Mouse (Mus musculus): Measurements from ENCODE around the gene Shisal2a. TPM values are rescaled to one million over a fixed set of nuclear protein-coding genes. Genes with fewer than 3 reads are reported as not detected.

Gene Shisal2a
- polyA plus RNA-seq, 1 experiment from 2014 or later: 7.4 TPM

DNA sequence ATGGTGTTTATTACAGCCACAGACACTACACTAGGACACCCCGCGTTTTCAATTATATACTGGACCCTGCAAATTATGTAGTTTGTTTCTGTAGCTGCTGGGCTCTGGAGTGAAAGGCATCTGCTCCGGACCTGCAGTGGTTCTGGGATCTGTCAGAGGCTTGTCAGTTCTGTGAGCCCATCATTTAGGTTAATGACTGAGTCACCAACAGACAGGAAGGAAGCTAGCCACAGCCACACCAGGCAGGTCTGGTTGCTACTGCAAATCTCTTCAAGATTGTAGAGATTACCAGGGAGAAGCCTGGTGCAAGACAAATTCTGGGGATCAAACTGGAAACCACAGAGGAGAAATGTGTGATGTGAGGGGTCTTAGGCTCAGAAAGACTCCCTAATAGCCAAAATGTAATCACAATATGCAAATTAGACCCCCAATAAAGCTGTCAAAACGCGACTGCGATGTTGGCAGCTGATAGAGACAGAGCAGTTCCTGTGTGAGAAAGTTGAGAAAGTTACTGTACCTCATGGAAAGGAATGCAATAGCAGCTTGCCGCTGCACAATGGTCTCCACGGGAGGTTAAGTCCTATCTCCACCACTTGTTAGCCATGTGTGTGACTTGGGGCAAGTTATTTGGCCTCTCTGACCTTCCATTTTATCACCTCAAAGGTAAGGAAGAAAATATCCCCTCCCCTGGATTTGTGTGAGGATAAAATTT, 33.2 kb downstream of the Shisal2a start:
- ATAC-seq (ENCODE audit: low FRiP score, low read depth): no peak
- Histone ChIP-seq H3K4me1 (peaks cover 61% of the 10 kb centered on the region), H3K9ac (peak overlapping the region; percentile 19; the same call in 1 of the 2 replicates), H3K27ac (peak overlapping the region; percentile 92), H3K4me2 (replicated peaks) (peak overlapping the region; percentile 35), H3K36me3 (no peaks in the 10 kb centered on the region), H3K4me3 (no peak overlapping the region), H3K27me3 (no peaks in the 10 kb centered on the region), H3K9me3 (no peaks in the 10 kb centered on the region)
- 5% methylated on average over 8 of the region's 8 CpGs for WGBS

DNA sequence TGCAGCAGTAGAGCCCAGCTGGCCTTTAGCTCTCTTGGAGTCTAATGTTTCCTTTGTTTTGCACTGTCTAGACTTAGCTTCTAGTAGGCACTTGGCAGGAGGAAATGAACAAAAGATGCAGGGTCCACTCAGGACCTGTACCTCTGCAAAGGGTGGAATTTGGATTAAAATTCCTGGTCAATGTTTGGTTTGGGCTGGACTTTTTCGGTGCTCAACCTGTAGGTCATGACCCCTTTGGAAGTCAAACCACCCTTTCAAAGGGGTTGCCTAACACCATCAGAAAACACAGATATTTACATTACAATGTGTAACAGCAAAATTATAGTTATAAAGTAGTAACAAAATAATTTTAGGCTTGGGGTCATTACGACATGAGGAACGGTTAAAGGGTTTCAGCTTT, 34.1 kb downstream of the Shisal2a start:
- 53% methylated on average over 3 of the region's 3 CpGs for WGBS
- H3K4me2 ChIP-seq (replicated peaks): no peak overlapping the region
- no peaks in the 10 kb centered on the region for H3K27me3 ChIP-seq
- H3K4me1 ChIP-seq: peaks cover 63% of the 10 kb centered on the region
- no peaks in the 10 kb centered on the region for H3K9me3 ChIP-seq
- H3K4me3 ChIP-seq: no peak overlapping the region
- no peaks in the 10 kb centered on the region for H3K36me3 ChIP-seq
- ATAC-seq (ENCODE audit: low FRiP score, low read depth): no peak
- H3K27ac ChIP-seq: peak overlapping the region; percentile 92
- no peak overlapping the region for H3K9ac ChIP-seq

DNA sequence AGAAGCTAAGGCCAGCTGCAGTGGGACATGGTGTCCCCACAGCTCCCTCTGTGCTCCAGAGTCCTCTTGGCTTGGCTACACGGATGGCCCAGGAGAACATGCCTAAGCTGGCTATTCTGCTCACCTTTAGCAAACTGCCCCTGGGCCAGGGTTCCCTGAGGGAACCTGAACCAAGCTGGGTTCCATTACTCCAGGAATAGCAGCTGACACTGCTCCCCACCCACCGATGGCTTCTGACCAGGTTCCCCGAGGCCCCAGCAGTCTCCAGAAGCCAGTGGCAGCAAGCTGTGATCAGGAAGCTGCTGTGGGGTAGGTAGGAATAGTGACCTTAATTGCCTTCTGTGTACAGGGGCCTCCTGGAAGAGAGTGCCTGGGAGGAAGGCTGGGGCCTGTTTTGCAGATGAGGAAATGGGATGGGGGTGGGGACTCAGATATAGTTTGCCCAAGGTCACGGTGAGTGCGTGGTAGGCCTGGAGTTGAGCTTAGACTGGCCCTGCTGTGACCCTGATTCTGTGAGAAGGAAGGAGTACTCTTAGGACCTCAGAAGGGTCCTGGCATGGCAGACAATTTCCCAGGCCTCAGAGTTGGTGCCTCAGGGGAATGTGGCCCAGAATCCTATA, 34.8 kb downstream of the Shisal2a start:
- WGBS: 11% methylated on average over 5 of the region's 5 CpGs
- Histone ChIP-seq H3K4me3 (no peak overlapping the region), H3K9ac (peak overlapping the region; percentile 31; the same call in 1 of the 2 replicates), H3K4me1 (peaks cover 64% of the 10 kb centered on the region), H3K27me3 (no peaks in the 10 kb centered on the region), H3K36me3 (no peaks in the 10 kb centered on the region), H3K9me3 (no peaks in the 10 kb centered on the region), H3K4me2 (replicated peaks) (no peak overlapping the region; the same call in 1 of the 2 replicates), H3K27ac (peak overlapping the region; percentile 92)
- no peak for ATAC-seq (ENCODE audit: low FRiP score, low read depth)

DNA sequence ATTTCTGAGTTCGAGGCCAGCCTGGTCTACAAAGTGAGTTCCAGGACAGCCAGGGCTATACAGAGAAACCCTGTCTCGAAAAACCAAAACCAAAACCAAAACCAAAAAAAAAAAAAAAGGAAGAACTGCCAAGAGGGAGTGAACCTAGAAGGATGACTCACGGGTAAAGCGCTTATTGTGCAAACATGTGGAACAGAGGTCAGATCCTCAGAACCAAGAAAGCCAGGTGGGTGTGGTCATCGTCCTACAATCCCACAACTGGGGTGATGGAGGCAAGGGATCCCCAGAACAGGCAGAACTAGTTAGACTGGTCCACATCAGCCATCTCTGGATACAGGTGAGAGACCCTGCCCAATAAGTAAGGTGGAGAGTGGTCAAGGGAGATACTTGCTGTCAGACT, 36.0 kb downstream of the Shisal2a start:
- peaks cover 64% of the 10 kb centered on the region for H3K4me1 ChIP-seq
- no peak overlapping the region for H3K4me3 ChIP-seq
- H3K4me2 ChIP-seq (replicated peaks): no peak overlapping the region
- no peak for ATAC-seq (ENCODE audit: low FRiP score, low read depth)
- H3K27ac ChIP-seq: no peak overlapping the region; the same call in 1 of the 2 replicates
- H3K9ac ChIP-seq: no peak overlapping the region
- H3K9me3 ChIP-seq: no peaks in the 10 kb centered on the region
- WGBS: 86% methylated on average over 5 of the region's 5 CpGs
- no peaks in the 10 kb centered on the region for H3K36me3 ChIP-seq
- no peaks in the 10 kb centered on the region for H3K27me3 ChIP-seq

DNA sequence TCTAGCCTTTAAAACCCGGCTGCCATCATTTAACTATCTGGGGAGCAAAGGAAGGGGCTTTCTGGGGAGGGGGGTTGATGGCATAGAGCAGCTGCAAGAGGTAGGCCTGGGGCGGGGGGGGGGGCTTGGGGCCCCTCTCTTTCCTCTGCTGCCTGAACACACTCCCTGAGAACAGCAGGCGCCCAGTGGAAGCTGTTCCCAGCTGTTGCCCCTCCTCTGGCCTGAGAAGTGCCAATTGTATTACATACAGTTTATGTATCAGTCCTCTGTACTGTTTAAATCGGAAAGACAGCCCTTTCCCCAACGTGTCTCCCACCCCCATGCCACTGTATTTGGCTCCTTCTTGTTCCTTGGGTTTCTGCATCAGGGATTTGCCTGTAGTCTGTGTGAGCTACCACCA, 37.3 kb downstream of the Shisal2a start:
- no peaks in the 10 kb centered on the region for H3K36me3 ChIP-seq
- no peaks in the 10 kb centered on the region for H3K9me3 ChIP-seq
- no peak overlapping the region for H3K9ac ChIP-seq
- no peak overlapping the region for H3K4me2 ChIP-seq (replicated peaks)
- no peaks in the 10 kb centered on the region for H3K27me3 ChIP-seq
- peak; percentile 45; the same call in 1 of the 2 replicates for ATAC-seq (ENCODE audit: low FRiP score, low read depth)
- H3K4me3 ChIP-seq: no peak overlapping the region
- H3K27ac ChIP-seq: peak overlapping the region; percentile 85
- 14% methylated on average over 5 of the region's 5 CpGs for WGBS
- H3K4me1 ChIP-seq: peaks cover 59% of the 10 kb centered on the region

DNA sequence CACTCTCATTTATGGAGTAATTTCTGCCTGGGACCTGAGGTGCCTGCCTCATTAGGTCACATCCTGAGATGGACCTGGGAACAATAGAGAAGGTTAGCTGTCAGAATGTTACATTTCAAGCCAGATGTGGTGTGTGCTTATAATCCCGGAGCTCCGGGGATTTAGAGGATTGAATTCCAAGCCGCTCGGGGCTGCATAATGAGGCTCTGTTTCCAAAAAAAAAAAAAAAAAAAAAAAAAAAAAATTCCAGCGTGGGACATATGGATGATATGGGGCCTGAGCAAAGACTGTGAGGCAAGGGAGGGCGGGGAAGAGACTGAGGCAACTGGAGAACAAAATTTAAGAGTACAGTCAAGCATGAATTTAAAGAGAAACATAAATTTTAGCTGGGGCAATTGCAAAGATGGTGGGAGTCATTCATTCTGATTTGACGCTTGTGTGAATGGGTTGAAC, 38.5 kb downstream of the Shisal2a start:
- Histone ChIP-seq H3K27ac (peak overlapping the region; percentile 85), H3K27me3 (no peaks in the 10 kb centered on the region), H3K4me1 (peaks cover 47% of the 10 kb centered on the region), H3K9ac (no peak overlapping the region), H3K9me3 (no peaks in the 10 kb centered on the region), H3K4me2 (replicated peaks) (no peak overlapping the region), H3K4me3 (no peak overlapping the region), H3K36me3 (peaks cover 6% of the 10 kb centered on the region; the same call in 1 of the 2 replicates)
- 5% methylated on average over 7 of the region's 7 CpGs for whole genome bisulfite sequencing
- ATAC-seq (ENCODE audit: low FRiP score, low read depth): peak; percentile 73

DNA sequence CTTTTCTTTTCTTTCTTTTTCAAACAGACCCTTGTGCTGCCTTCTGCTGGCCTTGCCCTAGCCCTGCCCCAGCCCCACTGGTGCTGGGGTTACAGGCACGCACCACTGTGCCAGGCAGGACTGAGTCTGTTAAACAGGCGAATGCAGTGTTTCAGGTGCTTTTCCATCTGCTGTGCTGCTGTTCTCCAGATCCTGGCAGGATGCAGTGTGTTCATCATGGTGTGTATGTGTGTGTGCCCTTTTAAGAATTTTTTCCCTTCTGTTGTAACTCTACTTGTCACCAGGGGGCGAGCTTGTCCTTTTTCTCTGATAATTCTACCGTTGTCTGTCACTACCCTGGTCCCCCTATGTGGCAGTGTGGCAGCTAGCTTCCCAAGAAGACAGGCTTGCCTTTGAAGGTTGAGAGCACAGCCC, 43.9 kb downstream of the Shisal2a start:
- Histone ChIP-seq H3K4me1 (peaks cover 4% of the 10 kb centered on the region; the same call in 1 of the 2 replicates), H3K4me2 (replicated peaks) (no peak overlapping the region), H3K9me3 (no peaks in the 10 kb centered on the region), H3K27me3 (no peaks in the 10 kb centered on the region), H3K36me3 (peaks cover 53% of the 10 kb centered on the region), H3K27ac (no peak overlapping the region), H3K9ac (no peak overlapping the region), H3K4me3 (no peak overlapping the region)
- ATAC-seq (ENCODE audit: low FRiP score, low read depth): peak; percentile 62
- WGBS: 15% methylated on average over 4 of the region's 4 CpGs

DNA sequence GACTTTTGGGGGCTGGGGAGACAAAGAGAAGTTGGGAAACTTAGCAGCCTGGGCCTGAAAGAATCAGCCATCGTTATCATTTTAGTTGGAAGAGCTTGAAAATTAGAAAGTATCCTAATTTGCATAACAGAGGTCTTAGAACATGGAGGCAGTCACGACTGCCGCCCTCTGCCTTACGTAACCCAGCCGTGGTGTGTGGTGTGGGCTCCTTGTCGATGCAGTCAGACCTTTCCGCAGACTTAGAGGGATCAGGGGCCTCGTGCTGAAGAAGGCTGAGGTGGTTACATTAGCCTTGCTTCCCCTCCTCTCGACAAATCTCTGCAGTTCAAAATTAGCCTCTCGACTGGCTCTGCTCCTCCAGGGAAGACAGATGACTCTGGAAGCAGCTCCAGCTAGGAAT, 44.3 kb downstream of the Shisal2a start:
- Histone ChIP-seq H3K9ac (no peak overlapping the region), H3K9me3 (no peaks in the 10 kb centered on the region), H3K4me1 (no peaks in the 10 kb centered on the region), H3K27ac (no peak overlapping the region), H3K27me3 (no peaks in the 10 kb centered on the region), H3K4me3 (no peak overlapping the region), H3K36me3 (peaks cover 57% of the 10 kb centered on the region), H3K4me2 (replicated peaks) (no peak overlapping the region)
- WGBS: 74% methylated on average over 10 of the region's 10 CpGs
- ATAC-seq (ENCODE audit: low FRiP score, low read depth): no peak

DNA sequence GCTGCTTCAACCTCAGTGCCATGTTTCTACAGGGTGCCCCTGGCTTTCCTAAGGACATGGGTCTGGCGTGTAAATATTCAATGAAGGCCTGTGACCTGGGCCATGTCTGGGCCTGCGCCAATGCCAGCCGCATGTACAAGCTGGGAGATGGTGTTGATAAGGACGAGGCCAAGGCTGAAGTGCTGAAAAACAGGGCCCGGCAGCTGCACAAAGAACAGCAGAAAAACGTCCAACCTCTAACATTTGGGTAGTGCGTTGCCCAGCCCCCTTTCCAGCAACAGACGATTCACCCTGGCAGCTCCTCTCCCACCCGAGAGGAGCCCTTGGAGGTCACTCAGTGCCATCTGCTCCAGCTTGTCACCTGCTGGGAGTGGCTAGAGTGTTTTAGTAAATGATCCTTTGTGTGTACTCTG, 44.8 kb downstream of the Shisal2a start:
- Histone ChIP-seq H3K4me1 (no peaks in the 10 kb centered on the region), H3K4me2 (replicated peaks) (no peak overlapping the region), H3K9me3 (no peaks in the 10 kb centered on the region), H3K36me3 (peaks cover 61% of the 10 kb centered on the region), H3K27ac (no peak overlapping the region), H3K9ac (no peak overlapping the region), H3K4me3 (no peak overlapping the region), H3K27me3 (no peaks in the 10 kb centered on the region)
- WGBS: 76% methylated on average over 9 of the region's 9 CpGs
- ATAC-seq (ENCODE audit: low FRiP score, low read depth): no peak

DNA sequence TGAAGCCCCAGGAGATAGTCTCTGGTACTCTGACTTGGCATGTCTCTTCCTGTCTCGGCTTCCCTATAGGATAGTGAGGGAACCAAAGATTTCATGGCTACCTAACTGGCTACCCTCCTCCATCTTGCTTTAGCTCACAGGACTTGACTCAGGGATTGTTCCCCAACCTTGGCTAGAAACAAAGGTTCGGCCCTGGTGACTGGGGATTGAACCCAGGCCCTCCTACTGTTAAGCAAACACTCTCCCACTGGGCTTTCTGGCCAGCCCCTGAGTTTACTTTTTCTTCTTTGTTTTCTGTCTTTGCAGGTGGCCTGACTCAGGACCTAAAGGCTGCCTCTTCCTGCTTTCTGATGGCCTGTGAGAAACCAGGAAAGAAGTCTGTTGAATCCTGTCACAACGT, 45.3 kb downstream of the Shisal2a start:
- Histone ChIP-seq H3K9me3 (no peaks in the 10 kb centered on the region), H3K4me1 (no peaks in the 10 kb centered on the region), H3K4me2 (replicated peaks) (no peak overlapping the region), H3K4me3 (no peak overlapping the region), H3K27me3 (no peaks in the 10 kb centered on the region), H3K27ac (no peak overlapping the region), H3K36me3 (peaks cover 66% of the 10 kb centered on the region), H3K9ac (no peak overlapping the region)
- 72% methylated on average over 3 of the region's 3 CpGs for WGBS
- ATAC-seq (ENCODE audit: low FRiP score, low read depth): no peak

DNA sequence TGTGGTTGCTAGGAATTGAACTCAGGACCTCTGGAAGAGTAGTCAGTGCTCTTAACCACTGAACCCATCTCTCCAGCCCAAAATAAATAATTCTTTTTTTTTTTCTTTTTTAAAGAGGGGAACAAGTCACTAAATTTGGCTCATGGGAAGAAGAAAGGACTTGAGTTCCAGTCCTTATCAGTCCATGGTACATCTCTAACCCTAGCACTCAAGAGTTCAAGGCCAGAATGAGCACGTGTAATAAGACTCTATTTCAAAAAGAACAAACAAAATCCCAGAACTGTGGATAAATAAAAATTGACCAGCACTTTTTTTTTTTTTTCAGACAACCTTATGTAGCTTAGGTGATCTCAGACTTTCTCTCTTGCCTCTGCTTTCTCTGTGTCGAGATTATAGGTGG, 46.4 kb downstream of the Shisal2a start:
- ATAC-seq (ENCODE audit: low FRiP score, low read depth): no peak
- Histone ChIP-seq H3K27me3 (no peaks in the 10 kb centered on the region), H3K4me2 (replicated peaks) (no peak overlapping the region), H3K4me1 (no peaks in the 10 kb centered on the region), H3K4me3 (no peak overlapping the region), H3K27ac (no peak overlapping the region), H3K36me3 (peaks cover 76% of the 10 kb centered on the region), H3K9me3 (no peaks in the 10 kb centered on the region), H3K9ac (no peak overlapping the region)
- 68% methylated on average over 2 of the region's 2 CpGs for WGBS

DNA sequence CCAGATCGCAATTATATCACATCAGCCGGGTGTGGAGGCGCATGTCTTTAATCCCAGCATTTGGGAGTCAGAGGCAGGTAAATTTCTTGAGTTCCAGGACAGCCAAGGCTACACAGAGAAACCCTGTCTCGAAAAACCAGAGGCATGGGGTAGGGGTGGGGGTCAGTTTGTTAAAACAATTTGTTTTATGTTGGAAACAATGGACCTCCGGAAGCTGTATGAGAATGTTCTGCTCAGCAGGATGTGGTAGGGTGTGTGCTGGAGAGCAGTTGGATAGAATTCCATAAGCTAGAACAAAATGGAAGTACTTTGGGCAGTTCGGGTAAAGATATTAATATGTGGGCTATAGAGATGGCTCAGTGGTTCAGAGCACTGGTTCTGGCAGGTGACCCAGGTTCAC, 47.7 kb downstream of the Shisal2a start:
- H3K27ac ChIP-seq: no peak overlapping the region
- H3K9me3 ChIP-seq: no peaks in the 10 kb centered on the region
- H3K4me3 ChIP-seq: no peak overlapping the region
- no peak overlapping the region for H3K9ac ChIP-seq
- no peaks in the 10 kb centered on the region for H3K4me1 ChIP-seq
- 92% methylated on average over 6 of the region's 6 CpGs for WGBS
- H3K4me2 ChIP-seq (replicated peaks): no peak overlapping the region
- H3K36me3 ChIP-seq: peaks cover 76% of the 10 kb centered on the region
- ATAC-seq (ENCODE audit: low FRiP score, low read depth): no peak
- H3K27me3 ChIP-seq: no peaks in the 10 kb centered on the region
